Mouse (Mus musculus): ENCODE data around the gene Mgst2.

DNA sequence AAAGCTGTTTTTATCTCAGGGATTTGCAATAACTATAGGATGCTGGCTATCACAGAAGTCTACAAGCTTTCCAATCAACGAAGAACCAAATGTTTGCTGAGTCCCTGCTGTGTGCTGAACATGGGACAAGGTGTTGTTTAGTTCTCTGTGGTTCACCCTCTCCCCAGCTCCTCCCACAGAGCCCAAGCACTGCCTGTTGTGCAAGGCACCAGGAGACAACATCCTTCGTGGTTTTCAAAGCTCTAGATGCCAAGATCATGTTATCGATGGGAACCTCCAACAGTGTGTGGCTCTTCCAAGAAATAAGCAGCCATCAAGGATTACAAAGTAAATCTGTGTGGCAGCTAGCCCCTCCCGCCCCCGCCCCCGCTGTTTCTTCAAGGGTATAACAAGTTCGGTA is 70.5 kb downstream of the Mgst2 start:
- TF ChIP-seq CHD2 (IDR thresholded peaks at IDR 0.05; ENCODE audit: low read length) (no peak), POLR2A (IDR thresholded peaks at IDR 0.05; ENCODE audit: control insufficient read depth in 1 of 2, insufficient read depth in 1 of 2, low read depth in 1 of 2, low read length in 2 of 2, poor library complexity in 1 of 2) (no peak), USF1 (IDR thresholded peaks at IDR 0.05; ENCODE audit: low read depth, low read length) (no peak)
